Mouse (Mus musculus) granulocyte monocyte progenitor cell, adult 5-6 weeks (primary cell): ENCODE measurements around the gene Adam25. TPM values are rescaled to one million over a fixed set of nuclear protein-coding genes. Genes with fewer than 3 reads are reported as not detected.
"Not testable (repeated sequence)": the region's sequence is repeated elsewhere in the genome, so short reads cannot be mapped to it uniquely, and the experiment has no call there.

Experiments used
- ATAC-seq: replicated peaks from 2 replicates; pipeline ENCODE4 v1.8.0; 2016; ENCODE audit warnings: mild to moderate bottlenecking, moderate TSS enrichment, inconsistent platforms; ENCODE audit not compliant: poor library complexity, severe bottlenecking
- total RNA-seq, 2 experiments: library from RNA; stranded (forward) in 1 of 2; stranded (reverse) in 1 of 2; fragments of 200-712, 200-1000 nt in 1 of 2; fragments of >200 nt in 1 of 2; fragmentation: Nextera tagmentation in 1 of 2; gene quantifications; 2 replicates each; pipeline ENCODE4 v1.2.3; 2014 to 2017

Adam25 gene
- total RNA-seq (2014; fragmentation: Nextera tagmentation) (not detected in 2 replicates), total RNA-seq (2017) (not detected in 2 replicates)

- not testable (repeated sequence) for ATAC-seq
Measured at GRCm38 (mm10) chr8:40751908-40752307, at the start of gene Adam25. Gene Adam25, plus strand, starts transcription at chr8:40752208.

GRCm38 (mm10) chr8:40715406-40715805 lies 36.6 kb upstream of the Adam25 start:
- ATAC-seq, result not testable (repeated sequence)

- ATAC-seq, result no peak
Measured at GRCm38 (mm10) chr8:40715986-40716385, 36.0 kb upstream of the Adam25 start.

- ATAC-seq, result no peak
Measured at GRCm38 (mm10) chr8:40783320-40783719, 31.3 kb downstream of the Adam25 start.

GRCm38 (mm10) chr8:40792973-40793372 lies 41.0 kb downstream of the Adam25 start, which contains the start of gene Adam20:
Gene Adam20, plus strand, starts transcription at chr8:40793273.
- not testable (repeated sequence) for ATAC-seq

- no peak for ATAC-seq
Measured at GRCm38 (mm10) chr8:40803379-40804079, 51.5 kb downstream of the Adam25 start.

Other genes starting within 250 kb of the Adam25 start
- not detected in 2 replicates for gene Adam24, start 77.1 kb upstream of the Adam25 start, total RNA-seq (2014; fragmentation: Nextera tagmentation)
- not detected in 2 replicates for gene Adam24, start 77.1 kb upstream of the Adam25 start, total RNA-seq (2017)
- gene Adam20, start 41.1 kb downstream of the Adam25 start, total RNA-seq (2014; fragmentation: Nextera tagmentation), result not detected in 2 replicates
- not detected in 2 replicates for gene Adam20, start 41.1 kb downstream of the Adam25 start, total RNA-seq (2017)
- gene Adam39, start 70.8 kb downstream of the Adam25 start, total RNA-seq (2014; fragmentation: Nextera tagmentation), result not detected in 2 replicates
- not detected in 2 replicates for gene Adam39, start 70.8 kb downstream of the Adam25 start, total RNA-seq (2017)